Comparison of ENCODE assay signal across 12 mouse cellular contexts in the genomic region with DNA sequence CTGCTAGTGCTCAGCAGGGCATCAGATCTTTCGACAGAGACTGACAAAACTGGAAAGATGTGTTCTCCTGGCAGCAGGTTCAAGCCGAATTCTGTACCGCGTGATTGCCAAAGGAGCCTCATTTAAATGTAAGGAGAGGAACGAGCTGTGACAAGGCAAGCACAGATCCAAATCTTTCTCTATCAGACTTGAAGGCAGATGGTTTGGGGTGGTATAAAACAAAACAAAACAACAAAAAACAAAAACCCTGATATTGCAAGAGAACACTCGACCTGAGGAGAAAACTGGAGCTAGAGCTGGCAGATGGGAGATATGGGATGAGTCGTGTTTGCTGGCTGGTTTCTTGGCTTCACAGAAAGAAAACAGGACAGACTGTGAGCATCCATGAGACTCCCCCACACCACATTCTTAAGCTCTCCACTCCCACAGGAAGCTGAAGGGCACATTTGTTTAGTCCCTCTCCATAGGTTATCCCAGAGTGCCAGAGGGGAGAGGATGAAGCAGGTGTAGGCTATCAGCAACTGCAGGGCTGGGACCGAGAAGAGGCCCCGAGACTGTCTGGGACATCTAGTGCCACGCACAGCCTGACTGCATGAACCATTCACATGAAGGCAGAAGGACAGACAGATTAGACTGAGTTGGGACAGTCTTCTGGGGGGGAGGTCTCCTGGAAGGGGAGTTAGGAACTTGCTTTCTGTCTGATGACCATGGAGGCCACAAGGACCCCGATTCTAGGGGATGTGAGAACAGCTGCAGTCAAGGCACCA. TPM values are rescaled to one million over a fixed set of nuclear protein-coding genes. Genes with fewer than 3 reads are reported as not detected.
DNase-seq lines count a peak whose midpoint lies in the region; ATAC-seq and TF ChIP-seq lines count a peak whose summit lies in the region.
"Had no signal": no experiment of that assay in that cellular context is flagged by ENCODE, and none has a peak within 500 bp of the region (broad histone marks: within the 10 kb centered on the region; RNA-seq: fewer than 3 reads in every experiment).

No protein-coding gene starts in this region.

- no peak overlapping the region for H3K9ac ChIP-seq in heart, embryonic 15.5 days
- no peak overlapping the region for H3K9ac ChIP-seq in liver, postnatal 0 days (replicated peaks)

- H3K27me3 ChIP-seq in heart, embryonic 15.5 days, result no peaks in the 10 kb centered on the region
- no peaks in the 10 kb centered on the region for H3K27me3 ChIP-seq in liver, postnatal 0 days (ENCODE audit: insufficient read depth, low read length)

- H3K4me1 ChIP-seq in heart, embryonic 15.5 days (replicated peaks), result peaks cover 23% of the 10 kb centered on the region
- 0 out of 2 replicates have a peak, but pooled peaks cover 3% of the 10 kb centered on the region for H3K4me1 ChIP-seq in liver, postnatal 0 days (ENCODE audit: insufficient read depth)

- TF ChIP-seq POLR2A in brain, embryonic 14.5 days (IDR thresholded peaks at IDR 0.05; ENCODE audit: borderline replicate concordance, extremely low read depth, insufficient read depth, insufficient read length, poor library complexity, severe bottlenecking), result no peak

- H3K9me3 ChIP-seq in heart, embryonic 15.5 days (replicated peaks), result no peaks in the 10 kb centered on the region
- H3K9me3 ChIP-seq in liver, postnatal 0 days (ENCODE audit: low read length), result no peaks in the 10 kb centered on the region; the same call in 1 of the 2 replicates

- TF ChIP-seq CTCF in left cerebral cortex, adult 2 months (IDR thresholded peaks at IDR 0.05), result no peak
- TF ChIP-seq CTCF in brain, embryonic 14.5 days (IDR thresholded peaks at IDR 0.05; ENCODE audit: borderline replicate concordance, extremely low read depth, insufficient read depth, insufficient read length), result no peak
- no peak for TF ChIP-seq CTCF in liver, postnatal 0 days (IDR thresholded peaks at IDR 0.05; ENCODE audit: low read depth)
- no peak for TF ChIP-seq CTCF in gastrocnemius, adult 2 months (IDR thresholded peaks at IDR 0.05)

- no peak for TF ChIP-seq EP300 in liver, postnatal 0 days (IDR thresholded peaks at IDR 0.05; ENCODE audit: low read depth)

- intact Hi-C loops in left cerebral cortex, adult 2 months (cut with DNase I), result no loop called here
- intact Hi-C loops in gastrocnemius, adult 2 months (cut with DNase I), result no loop called here

- H3K4me3 ChIP-seq in heart, embryonic 15.5 days, result no peak overlapping the region
- H3K4me3 ChIP-seq in left cerebral cortex, adult 2 months, result no peak overlapping the region
- no peak overlapping the region for H3K4me3 ChIP-seq in liver, postnatal 0 days (ENCODE audit: low read depth, low read length)
- H3K4me3 ChIP-seq in gastrocnemius, adult 2 months, result no peak overlapping the region

- peak overlapping the region; percentile 65 for H3K27ac ChIP-seq in heart, embryonic 15.5 days
- peak overlapping the region; percentile 16; the same call in 1 of the 2 replicates for H3K27ac ChIP-seq in left cerebral cortex, adult 2 months
- no peak overlapping the region for H3K27ac ChIP-seq in liver, postnatal 0 days (ENCODE audit: low read depth)
- no peak overlapping the region; the same call in 1 of the 2 replicates for H3K27ac ChIP-seq in gastrocnemius, adult 2 months

- DNase-seq in heart, postnatal 4 days, result no peak
- DNase-seq in left cerebral cortex, adult 2 months (ENCODE audit: extremely low spot score in 1 of 2, low spot score in 2 of 2), result no peak
- no peak for DNase-seq in left cerebral cortex, adult 18-20 months (ENCODE audit: low spot score in 2 of 2)
- peak; percentile 69 for DNase-seq in brain, embryonic 14.5 days (ENCODE audit: low read depth)
- DNase-seq in liver, postnatal 0 days, result no peak
- DNase-seq in gastrocnemius, adult 2 months, result no peak
- DNase-seq: retina, postnatal 1 day had no signal

- whole genome bisulfite sequencing in heart, embryonic 15.5 days, result 49% methylated on average over 11 of the region's 11 CpGs
- 51% methylated on average over 11 of the region's 11 CpGs for WGBS in liver, postnatal 0 days (ENCODE audit: insufficient replicate concordance)

- peaks cover 10% of the 10 kb centered on the region for H3K36me3 ChIP-seq in heart, embryonic 15.5 days
- H3K36me3 ChIP-seq in liver, postnatal 0 days (replicated peaks; ENCODE audit: insufficient read depth, low read length), result no peaks in the 10 kb centered on the region

- no peak overlapping the region for H3K4me2 ChIP-seq in heart, embryonic 15.5 days
- no peak overlapping the region for H3K4me2 ChIP-seq in liver, postnatal 0 days (ENCODE audit: low read depth, low read length)

- ATAC-seq in heart, embryonic 15.5 days (replicated peaks; ENCODE audit: insufficient number of reproducible peaks, insufficient read depth, low FRiP score, low read depth), result peak; percentile 45; the same call in 1 of the 2 replicates
- ATAC-seq in liver, postnatal 0 days, result peak; percentile 14; the same call in 1 of the 2 replicates
- ATAC-seq: activated CD4-positive, CD25-positive, alpha-beta regulatory T cell, adult 4 months had no signal

RNA-seq across cellular contexts. Expression of a gene that starts 10.8 kb away (rescaled TPM):
- polyA plus RNA-seq in heart, embryonic 15.5 days (2015; fragmentation: Nextera tagmentation; extraction: Ambion mirVana), result 27.7 and 29.8 TPM in 2 replicates
- 100 to 1,000 TPM; 161 to 177 TPM for total RNA-seq in heart, postnatal 4 days (2021)
- 10 to 100 TPM; 12.8 to 13.3 TPM for total RNA-seq in left cerebral cortex, adult 2 months (2021)
- total RNA-seq in left cerebral cortex, adult 18-20 months (2021), result 10 to 100 TPM; 15.4 to 17.8 TPM
- polyA plus RNA-seq in brain, embryonic 14.5 days (2012; rRNA removed), result 45.3 and 47.0 TPM in 2 replicates
- polyA plus RNA-seq in liver, postnatal 0 days (2015; fragmentation: Nextera tagmentation; extraction: Ambion mirVana), result 87.8 and 106 TPM in 2 replicates
- 1 to 10 TPM; 2.2 to 3.9 TPM for total RNA-seq in gastrocnemius, adult 2 months (2021)
- polyA plus RNA-seq: activated CD4-positive, CD25-positive, alpha-beta regulatory T cell, adult 4 months had no signal

RNA-seq across cellular contexts. Expression of a gene that starts 10.9 kb away (rescaled TPM):
- polyA plus RNA-seq in heart, embryonic 15.5 days (2015; fragmentation: Nextera tagmentation; extraction: Ambion mirVana), result 65.8 and 78.0 TPM in 2 replicates
- 100 to 1,000 TPM; 204 to 209 TPM for total RNA-seq in heart, postnatal 4 days (2021)
- 10 to 100 TPM in 1 of 2 experiments, 1 to 10 TPM in 1; 9.5 to 10.4 TPM for total RNA-seq in left cerebral cortex, adult 2 months (2021)
- total RNA-seq in left cerebral cortex, adult 18-20 months (2021), result 10 to 100 TPM in 1 of 2 experiments, 1 to 10 TPM in 1; 9.9 to 10.9 TPM
- 3.1 and 4.5 TPM in 2 replicates for polyA plus RNA-seq in brain, embryonic 14.5 days (2012; rRNA removed)
- 32.8 and 39.4 TPM in 2 replicates for polyA plus RNA-seq in liver, postnatal 0 days (2015; fragmentation: Nextera tagmentation; extraction: Ambion mirVana)
- total RNA-seq in gastrocnemius, adult 2 months (2021), result 10 to 100 TPM; 11.7 to 22.1 TPM

RNA-seq across cellular contexts. Expression of a gene that starts 13.9 kb away (rescaled TPM):
- polyA plus RNA-seq in heart, embryonic 15.5 days (2015; fragmentation: Nextera tagmentation; extraction: Ambion mirVana), result not detected in 2 replicates
- total RNA-seq in heart, postnatal 4 days (2021), result under 1 TPM in 1 of 2 experiments, not detected in 1; 0.09 TPM
- not detected for total RNA-seq in left cerebral cortex, adult 2 months (2021)
- not detected for total RNA-seq in left cerebral cortex, adult 18-20 months (2021)
- polyA plus RNA-seq in brain, embryonic 14.5 days (2012; rRNA removed), result not detected in 2 replicates
- not detected in 2 replicates for polyA plus RNA-seq in liver, postnatal 0 days (2015; fragmentation: Nextera tagmentation; extraction: Ambion mirVana)
- total RNA-seq in gastrocnemius, adult 2 months (2021), result not detected
- total RNA-seq: left cerebral cortex, postnatal 10 days had no signal
- polyA plus RNA-seq: activated CD4-positive, CD25-positive, alpha-beta regulatory T cell, adult 4 months had no signal

RNA-seq across cellular contexts. Expression of a gene that starts 39.7 kb away (rescaled TPM):
- polyA plus RNA-seq in heart, embryonic 15.5 days (2015; fragmentation: Nextera tagmentation; extraction: Ambion mirVana), result 0.16 and 0.29 TPM in 2 replicates
- total RNA-seq in heart, postnatal 4 days (2021), result 1 to 10 TPM; 1.3 to 1.5 TPM
- 1 to 10 TPM; 2.3 to 2.9 TPM for total RNA-seq in left cerebral cortex, adult 2 months (2021)
- total RNA-seq in left cerebral cortex, adult 18-20 months (2021), result 1 to 10 TPM; 2.4 to 2.7 TPM
- polyA plus RNA-seq in brain, embryonic 14.5 days (2012; rRNA removed), result 0.21 and 0.45 TPM in 2 replicates
- polyA plus RNA-seq in liver, postnatal 0 days (2015; fragmentation: Nextera tagmentation; extraction: Ambion mirVana), result 29.0 and 35.0 TPM in 2 replicates
- under 1 TPM; 0.05 to 0.08 TPM for total RNA-seq in gastrocnemius, adult 2 months (2021)
- polyA plus RNA-seq: activated CD4-positive, CD25-positive, alpha-beta regulatory T cell, adult 4 months had no signal

RNA-seq across cellular contexts. Expression of a gene that starts 40.2 kb away (rescaled TPM):
- not detected in 2 replicates for polyA plus RNA-seq in heart, embryonic 15.5 days (2015; fragmentation: Nextera tagmentation; extraction: Ambion mirVana)
- total RNA-seq in heart, postnatal 4 days (2021), result not detected
- total RNA-seq in left cerebral cortex, adult 2 months (2021), result 1 to 10 TPM; 1.3 to 1.4 TPM
- 1 to 10 TPM in 1 of 2 experiments, not detected in 1; 1.5 TPM for total RNA-seq in left cerebral cortex, adult 18-20 months (2021)
- 0.49 TPM in 1 of 2 replicates, not detected in the other for polyA plus RNA-seq in brain, embryonic 14.5 days (2012; rRNA removed)
- not detected in 2 replicates for polyA plus RNA-seq in liver, postnatal 0 days (2015; fragmentation: Nextera tagmentation; extraction: Ambion mirVana)
- not detected for total RNA-seq in gastrocnemius, adult 2 months (2021)
- total RNA-seq: left cerebral cortex, postnatal 10 days had no signal
- polyA plus RNA-seq: activated CD4-positive, CD25-positive, alpha-beta regulatory T cell, adult 4 months; cortical plate, adult 2 months; stomach, embryonic 14.5 days had no signal

Comparison
In these comparisons a context has a peak if more than half of its experiments do, and no peak if none do; other contexts are left out.
1. H3K27ac ChIP-seq: peak in heart, embryonic 15.5 days (single experiment) and left cerebral cortex, adult 2 months (single experiment); none in liver, postnatal 0 days (single experiment) and gastrocnemius, adult 2 months (single experiment).
2. RNA of a gene that starts 10.8 kb away (total RNA-seq): 161 to 177 TPM in heart, postnatal 4 days; 15.4 to 17.8 TPM in left cerebral cortex, adult 18-20 months, 12.8 to 13.3 TPM in left cerebral cortex, adult 2 months and 2.2 to 3.9 TPM in gastrocnemius, adult 2 months; every median in the first group is over 4 times any median in the second.
3. RNA of a gene that starts 10.9 kb away (total RNA-seq): 204 to 209 TPM in heart, postnatal 4 days; 11.7 to 22.1 TPM in gastrocnemius, adult 2 months, 9.9 to 10.9 TPM in left cerebral cortex, adult 18-20 months and 9.5 to 10.4 TPM in left cerebral cortex, adult 2 months; every median in the first group is over 4 times any median in the second.